Mouse (Mus musculus): ENCODE results near the gene Dnmbp. TPM values are rescaled to one million over a fixed set of nuclear protein-coding genes. Genes with fewer than 3 reads are reported as not detected.

Dnmbp gene
- total and polyA plus RNA-seq, 3 experiments, result 0.07 to 0.33 TPM; not detected in 1

DNA sequence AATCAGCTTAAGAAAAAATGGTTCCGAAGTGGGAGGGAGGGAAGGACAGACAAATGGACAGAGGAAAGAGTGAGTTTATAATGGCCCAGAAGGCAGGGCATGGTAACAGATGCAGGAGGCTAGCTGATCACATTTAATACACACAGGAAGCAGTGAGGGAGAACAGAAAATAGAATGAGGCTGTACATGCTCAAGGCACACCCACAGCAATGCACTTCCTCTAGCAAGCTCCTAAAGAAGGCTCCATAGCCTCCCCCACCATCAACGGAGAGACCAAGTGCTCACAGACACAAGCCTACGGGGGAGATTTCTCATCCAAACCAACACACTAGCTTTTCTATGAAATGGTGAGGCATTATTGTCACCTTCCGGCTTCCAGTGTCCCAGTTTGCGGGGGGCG, 34.2 kb upstream of the Dnmbp start:
- no peaks in the 10 kb centered on the region for H3K36me3 ChIP-seq (replicated peaks)
- ATAC-seq (ENCODE audit: extremely low read depth, insufficient number of reproducible peaks, low FRiP score, poor library complexity, severe bottlenecking) (no peak), DNase-seq (ENCODE audit: low spot score) (no peak)
- no peak for TF ChIP-seq GATA2 (IDR thresholded peaks at IDR 0.05; ENCODE audit: borderline replicate concordance, low read depth, low read length)
- TF ChIP-seq CTCF (IDR thresholded peaks at IDR 0.05; ENCODE audit: low read depth, low read length), result no peak
- TF ChIP-seq GATA1 (IDR thresholded peaks at IDR 0.05; ENCODE audit: borderline replicate concordance, low read length), result no peak
- no peak for TF ChIP-seq TAL1 (conservative IDR thresholded peaks at IDR 0.05; ENCODE audit: low read depth, low read length)
- TF ChIP-seq POLR2AphosphoS5 (IDR thresholded peaks at IDR 0.05; ENCODE audit: insufficient replicate concordance, low read depth, low read length), result no peak
- H3K4me1 ChIP-seq (ENCODE audit: insufficient read depth, low read depth, low read length), result no peaks in the 10 kb centered on the region
- H3K27me3 ChIP-seq (ENCODE audit: insufficient read depth, low read length), result peaks cover 3% of the 10 kb centered on the region; the same call in 1 of the 2 replicates
- H3K9me3 ChIP-seq (replicated peaks), result no peaks in the 10 kb centered on the region
- no peak overlapping the region for H3K4me3 ChIP-seq (ENCODE audit: low read depth, low read length)

DNA sequence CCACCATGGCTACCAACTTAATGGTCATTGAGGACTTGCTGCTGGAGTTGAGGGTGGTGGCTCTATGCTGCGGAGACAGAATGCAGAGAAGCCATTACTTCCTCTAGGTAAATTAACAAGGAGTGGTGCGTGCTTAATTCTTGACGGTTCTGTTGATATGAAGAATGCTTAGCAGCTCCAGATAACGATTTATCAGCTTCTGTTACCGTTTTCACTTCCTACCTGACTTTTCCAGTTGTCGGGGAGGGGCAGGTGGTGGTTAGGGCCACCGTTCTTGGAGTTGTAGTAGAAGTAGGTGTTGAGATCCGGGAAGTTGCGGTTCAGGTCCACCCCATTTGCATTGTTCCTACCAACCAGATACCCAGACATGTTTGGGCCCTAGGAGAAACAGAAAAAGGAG, 33.7 kb upstream of the Dnmbp start:
- peaks cover 3% of the 10 kb centered on the region; the same call in 1 of the 2 replicates for H3K27me3 ChIP-seq (ENCODE audit: insufficient read depth, low read length)
- DNase-seq (ENCODE audit: low spot score) (no peak), ATAC-seq (ENCODE audit: extremely low read depth, insufficient number of reproducible peaks, low FRiP score, poor library complexity, severe bottlenecking) (no peak)
- H3K4me1 ChIP-seq (ENCODE audit: insufficient read depth, low read depth, low read length), result no peaks in the 10 kb centered on the region
- no peaks in the 10 kb centered on the region for H3K36me3 ChIP-seq (replicated peaks)
- H3K4me3 ChIP-seq (ENCODE audit: low read depth, low read length), result no peak overlapping the region
- H3K9me3 ChIP-seq (replicated peaks), result no peaks in the 10 kb centered on the region
- TF ChIP-seq POLR2AphosphoS5 (IDR thresholded peaks at IDR 0.05; ENCODE audit: insufficient replicate concordance, low read depth, low read length), result no peak
- TF ChIP-seq GATA2 (IDR thresholded peaks at IDR 0.05; ENCODE audit: borderline replicate concordance, low read depth, low read length), result no peak
- TF ChIP-seq TAL1 (conservative IDR thresholded peaks at IDR 0.05; ENCODE audit: low read depth, low read length), result no peak

DNA sequence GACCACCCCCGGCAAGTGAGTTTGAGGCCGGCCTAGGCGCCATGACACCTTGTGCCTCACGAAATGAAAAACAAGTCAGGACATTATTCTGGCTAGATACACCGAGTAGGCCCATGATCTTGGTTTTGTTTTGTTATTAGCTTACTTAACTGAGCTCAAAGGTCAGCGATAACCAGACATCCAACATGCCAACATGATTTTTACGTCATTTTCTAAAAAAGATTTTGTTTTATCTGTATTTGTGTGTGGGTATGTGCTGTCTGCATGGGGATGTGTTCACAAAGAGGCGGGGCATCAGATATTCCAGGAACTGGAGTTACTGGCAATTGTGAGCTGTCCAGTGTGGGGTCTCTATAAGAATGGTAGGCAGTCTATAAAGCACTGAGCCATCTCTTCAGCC, 32.1 kb upstream of the Dnmbp start:
- H3K4me3 ChIP-seq (ENCODE audit: low read depth, low read length), result no peak overlapping the region
- ATAC-seq (ENCODE audit: extremely low read depth, insufficient number of reproducible peaks, low FRiP score, poor library complexity, severe bottlenecking), result no peak
- TF ChIP-seq GATA1 (IDR thresholded peaks at IDR 0.05; ENCODE audit: borderline replicate concordance, low read length), result no peak
- no peak for TF ChIP-seq TAL1 (conservative IDR thresholded peaks at IDR 0.05; ENCODE audit: low read depth, low read length)
- TF ChIP-seq POLR2AphosphoS5 (IDR thresholded peaks at IDR 0.05; ENCODE audit: insufficient replicate concordance, low read depth, low read length), result no peak
- TF ChIP-seq CTCF (IDR thresholded peaks at IDR 0.05; ENCODE audit: low read depth, low read length), result no peak
- TF ChIP-seq GATA2 (IDR thresholded peaks at IDR 0.05; ENCODE audit: borderline replicate concordance, low read depth, low read length), result no peak

DNA sequence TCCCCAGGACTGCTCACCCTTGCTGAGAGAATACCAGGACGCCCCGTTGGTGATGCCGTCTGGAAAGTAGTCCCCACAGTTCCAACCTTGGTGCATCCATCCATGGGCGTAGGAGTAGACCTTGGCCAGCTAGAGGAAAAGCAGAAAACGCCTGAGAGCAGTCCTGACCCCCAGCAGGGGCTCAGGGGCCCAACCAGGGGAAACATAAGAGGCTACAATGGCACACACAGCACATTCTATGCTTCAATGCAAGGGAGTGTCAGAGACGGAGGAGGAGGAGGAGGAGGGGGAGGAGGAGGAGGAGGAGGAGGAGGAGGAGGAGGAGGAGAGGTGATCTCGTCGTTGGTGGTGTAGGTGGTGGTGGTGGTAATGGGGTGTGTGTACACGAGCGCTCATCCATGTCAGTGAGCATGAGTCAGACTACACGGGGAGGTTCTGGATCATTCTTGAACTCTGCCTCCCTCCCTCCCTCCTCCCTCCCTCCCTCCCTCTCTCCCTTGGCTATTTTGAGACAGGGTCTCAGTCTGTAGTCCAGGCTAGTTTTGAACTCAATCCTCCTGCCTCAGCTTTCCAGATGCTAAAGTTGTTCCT, 28.5 kb upstream of the Dnmbp start:
- TF ChIP-seq GATA1 (IDR thresholded peaks at IDR 0.05; ENCODE audit: borderline replicate concordance, low read length), result no peak
- no peak for TF ChIP-seq POLR2AphosphoS5 (IDR thresholded peaks at IDR 0.05; ENCODE audit: insufficient replicate concordance, low read depth, low read length)
- no peak for TF ChIP-seq CTCF (IDR thresholded peaks at IDR 0.05; ENCODE audit: low read depth, low read length)
- TF ChIP-seq GATA2 (IDR thresholded peaks at IDR 0.05; ENCODE audit: borderline replicate concordance, low read depth, low read length), result no peak
- no peak for TF ChIP-seq TAL1 (conservative IDR thresholded peaks at IDR 0.05; ENCODE audit: low read depth, low read length)
- no peak for DNase-seq (ENCODE audit: low spot score)
- no peak for ATAC-seq (ENCODE audit: extremely low read depth, insufficient number of reproducible peaks, low FRiP score, poor library complexity, severe bottlenecking)
- Histone ChIP-seq H3K36me3 (replicated peaks) (no peaks in the 10 kb centered on the region), H3K9me3 (replicated peaks) (no peaks in the 10 kb centered on the region), H3K4me3 (ENCODE audit: low read depth, low read length) (no peak overlapping the region), H3K27me3 (ENCODE audit: insufficient read depth, low read length) (peaks cover under 1% of the 10 kb centered on the region; the same call in 1 of the 2 replicates), H3K4me1 (ENCODE audit: insufficient read depth, low read depth, low read length) (no peaks in the 10 kb centered on the region)

More for the DNA sequence above, 32.1 kb upstream of the Dnmbp start:
- Histone ChIP-seq H3K9me3 (replicated peaks) (no peaks in the 10 kb centered on the region), H3K4me1 (ENCODE audit: insufficient read depth, low read depth, low read length) (no peaks in the 10 kb centered on the region), H3K27me3 (ENCODE audit: insufficient read depth, low read length) (peaks cover 3% of the 10 kb centered on the region; the same call in 1 of the 2 replicates), H3K36me3 (replicated peaks) (no peaks in the 10 kb centered on the region)
- DNase-seq (ENCODE audit: low spot score), result no peak

DNA sequence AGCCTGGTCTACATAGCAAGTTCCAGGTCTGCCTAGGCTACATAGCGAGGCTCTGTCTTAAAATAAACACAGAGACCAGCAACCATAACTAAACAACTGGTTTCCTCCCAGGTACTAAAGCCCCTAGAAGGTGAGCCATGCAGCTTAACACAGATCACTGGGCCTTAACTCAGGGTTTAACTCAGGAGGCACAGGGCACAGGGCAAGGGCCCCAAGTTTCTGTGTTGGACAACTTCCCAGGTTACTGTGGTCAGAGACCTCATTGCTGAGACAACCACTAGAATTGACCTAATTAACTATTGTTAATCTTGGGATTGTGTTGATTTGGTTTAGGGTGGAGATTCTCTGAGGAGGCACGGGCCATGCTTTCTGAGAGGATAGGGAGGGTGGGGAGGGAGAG, 26.5 kb upstream of the Dnmbp start:
- no peak overlapping the region for H3K4me3 ChIP-seq (ENCODE audit: low read depth, low read length)
- ATAC-seq (ENCODE audit: extremely low read depth, insufficient number of reproducible peaks, low FRiP score, poor library complexity, severe bottlenecking) (no peak), DNase-seq (ENCODE audit: low spot score) (no peak)
- no peaks in the 10 kb centered on the region for H3K36me3 ChIP-seq (replicated peaks)
- no peak for TF ChIP-seq GATA1 (IDR thresholded peaks at IDR 0.05; ENCODE audit: borderline replicate concordance, low read length)
- no peak for TF ChIP-seq GATA2 (IDR thresholded peaks at IDR 0.05; ENCODE audit: borderline replicate concordance, low read depth, low read length)
- TF ChIP-seq POLR2AphosphoS5 (IDR thresholded peaks at IDR 0.05; ENCODE audit: insufficient replicate concordance, low read depth, low read length), result no peak
- no peak for TF ChIP-seq CTCF (IDR thresholded peaks at IDR 0.05; ENCODE audit: low read depth, low read length)
- TF ChIP-seq TAL1 (conservative IDR thresholded peaks at IDR 0.05; ENCODE audit: low read depth, low read length), result no peak
- H3K9me3 ChIP-seq (replicated peaks), result no peaks in the 10 kb centered on the region
- H3K27me3 ChIP-seq (ENCODE audit: insufficient read depth, low read length), result peaks cover 6% of the 10 kb centered on the region; the same call in 1 of the 2 replicates
- H3K4me1 ChIP-seq (ENCODE audit: insufficient read depth, low read depth, low read length), result no peaks in the 10 kb centered on the region

DNA sequence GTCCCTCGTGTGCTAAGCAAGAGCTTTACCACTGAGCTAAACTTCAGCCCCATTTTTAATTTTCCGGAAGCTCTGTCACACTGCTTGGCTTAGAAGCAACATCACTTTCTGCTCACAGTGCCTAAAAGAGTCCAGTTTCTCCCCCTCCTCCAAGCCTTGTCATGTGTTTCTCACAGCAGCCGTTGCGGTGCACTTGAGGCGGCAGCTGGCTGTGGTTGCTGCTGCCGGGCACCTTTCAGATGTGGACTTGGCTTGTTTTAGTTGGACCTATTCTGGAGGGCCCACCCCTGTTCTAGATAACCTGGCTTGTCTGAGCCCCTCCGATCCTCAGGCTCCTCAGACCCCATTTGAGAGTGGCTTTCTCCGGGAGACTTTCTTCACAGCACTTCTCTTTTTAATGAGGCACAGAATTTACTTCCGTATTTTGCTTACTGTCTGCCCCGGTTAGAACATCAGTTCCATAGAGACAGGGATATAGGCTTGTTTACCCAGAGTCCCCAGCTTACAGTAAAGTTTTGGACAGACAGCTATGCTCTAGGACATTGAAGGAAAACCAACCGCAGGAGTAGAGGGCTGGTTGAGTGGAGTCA, 25.6 kb upstream of the Dnmbp start:
- Histone ChIP-seq H3K4me3 (ENCODE audit: low read depth, low read length) (no peak overlapping the region), H3K36me3 (replicated peaks) (no peaks in the 10 kb centered on the region), H3K27me3 (ENCODE audit: insufficient read depth, low read length) (peaks cover 6% of the 10 kb centered on the region; the same call in 1 of the 2 replicates), H3K9me3 (replicated peaks) (no peaks in the 10 kb centered on the region), H3K4me1 (ENCODE audit: insufficient read depth, low read depth, low read length) (no peaks in the 10 kb centered on the region)
- ATAC-seq (ENCODE audit: extremely low read depth, insufficient number of reproducible peaks, low FRiP score, poor library complexity, severe bottlenecking), result no peak
- TF ChIP-seq CTCF (IDR thresholded peaks at IDR 0.05; ENCODE audit: low read depth, low read length), result no peak
- TF ChIP-seq GATA2 (IDR thresholded peaks at IDR 0.05; ENCODE audit: borderline replicate concordance, low read depth, low read length), result no peak
- no peak for TF ChIP-seq POLR2AphosphoS5 (IDR thresholded peaks at IDR 0.05; ENCODE audit: insufficient replicate concordance, low read depth, low read length)
- TF ChIP-seq TAL1 (conservative IDR thresholded peaks at IDR 0.05; ENCODE audit: low read depth, low read length), result no peak
- no peak for TF ChIP-seq GATA1 (IDR thresholded peaks at IDR 0.05; ENCODE audit: borderline replicate concordance, low read length)
- DNase-seq (ENCODE audit: low spot score), result no peak

Measured in G1E (cell line).